Mouse (Mus musculus): ENCODE data around the gene Aspn. TPM values are rescaled to one million over a fixed set of nuclear protein-coding genes. Genes with fewer than 3 reads are reported as not detected.
"Not testable (repeated sequence)": the region's sequence is repeated elsewhere in the genome, so short reads cannot be mapped to it uniquely, and the experiment has no call there.

The Aspn gene
- polyA plus RNA-seq, 1 experiment from 2014 or later = 0.53 TPM

DNA sequence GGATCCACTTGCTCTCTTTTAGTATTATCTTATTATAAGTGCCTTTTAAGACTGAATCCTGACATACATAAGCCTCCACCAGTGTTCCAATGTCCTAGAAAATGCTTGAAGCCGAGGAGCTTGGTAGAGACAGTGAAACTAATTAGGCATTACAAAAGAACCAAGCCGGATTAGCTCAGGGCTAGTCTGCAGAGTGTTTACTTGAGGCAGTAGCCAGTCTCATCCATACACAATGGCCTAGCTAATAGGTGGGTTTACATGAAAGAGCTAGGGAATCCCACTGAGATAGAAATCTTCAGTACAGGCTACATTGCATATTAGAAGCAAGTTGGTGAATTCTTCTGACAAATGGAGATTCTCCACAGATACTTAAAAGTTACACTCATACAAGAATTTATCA lies 58.3 kb downstream of the Aspn start:
- H3K4me2 ChIP-seq (replicated peaks); H3K36me3 ChIP-seq; H3K27me3 ChIP-seq; H3K9ac ChIP-seq (replicated peaks); H3K4me3 ChIP-seq; H3K9me3 ChIP-seq; H3K4me1 ChIP-seq; H3K27ac ChIP-seq (replicated peaks); ATAC-seq (replicated peaks): not testable (repeated sequence)
- WGBS = 19% methylated on average over 2 of the region's 2 CpGs

- Histone ChIP-seq H3K9me3 (no peaks in the 10 kb centered on the region), H3K4me1 (no peaks in the 10 kb centered on the region)
These were observed 59.4 kb downstream of the Aspn start for GRCm38 (mm10) chr13:49603603-49604002.

DNA sequence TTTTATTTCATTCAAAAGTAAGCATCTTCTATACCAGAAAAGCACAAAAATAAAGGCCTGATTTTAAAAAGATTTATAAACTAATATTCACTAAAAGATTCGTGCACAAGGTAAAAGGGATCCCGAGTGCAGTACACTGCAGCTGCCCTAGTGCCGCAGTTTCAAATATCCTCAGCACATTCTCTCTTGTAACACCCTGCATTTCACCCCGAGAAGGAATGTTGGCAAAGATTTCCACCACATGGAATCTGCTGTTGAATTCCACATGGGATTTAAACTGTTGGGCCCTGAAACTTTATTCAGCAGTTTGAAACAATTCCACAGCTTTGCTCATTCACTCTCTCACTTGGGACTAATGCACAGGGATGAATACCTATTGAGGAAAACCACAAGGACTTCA lies 63.5 kb downstream of the Aspn start, which contains the start of gene Ogn:
Ogn (plus strand) TSS at position 333 of the 400 bp plus-strand sequence.
- WGBS = 58% methylated on average over 4 of the region's 4 CpGs
- H3K4me2 ChIP-seq (replicated peaks) = no peak within 1 kb of the TSS
- H3K36me3 ChIP-seq = no peaks in the 10 kb centered on the region
- no peak within 1 kb of the TSS for H3K9ac ChIP-seq (replicated peaks)
- no peak for ATAC-seq (replicated peaks)
- H3K27me3 ChIP-seq = no peaks in the 10 kb centered on the region
- no peaks in the 10 kb centered on the region for H3K4me1 ChIP-seq
- no peaks in the 10 kb centered on the region for H3K9me3 ChIP-seq
- no peak within 1 kb of the TSS for H3K27ac ChIP-seq (replicated peaks)
- H3K4me3 ChIP-seq = no peak within 1 kb of the TSS

More at GRCm38 (mm10) chr13:49603603-49604002, 59.4 kb downstream of the Aspn start:
- H3K4me2 ChIP-seq (replicated peaks) = no peak overlapping the region
- no peak overlapping the region for H3K9ac ChIP-seq (replicated peaks)
- no peak overlapping the region for H3K4me3 ChIP-seq
- no peak for ATAC-seq (replicated peaks)
- no peaks in the 10 kb centered on the region for H3K27me3 ChIP-seq
- H3K27ac ChIP-seq (replicated peaks) = no peak overlapping the region
- no peaks in the 10 kb centered on the region for H3K36me3 ChIP-seq

DNA sequence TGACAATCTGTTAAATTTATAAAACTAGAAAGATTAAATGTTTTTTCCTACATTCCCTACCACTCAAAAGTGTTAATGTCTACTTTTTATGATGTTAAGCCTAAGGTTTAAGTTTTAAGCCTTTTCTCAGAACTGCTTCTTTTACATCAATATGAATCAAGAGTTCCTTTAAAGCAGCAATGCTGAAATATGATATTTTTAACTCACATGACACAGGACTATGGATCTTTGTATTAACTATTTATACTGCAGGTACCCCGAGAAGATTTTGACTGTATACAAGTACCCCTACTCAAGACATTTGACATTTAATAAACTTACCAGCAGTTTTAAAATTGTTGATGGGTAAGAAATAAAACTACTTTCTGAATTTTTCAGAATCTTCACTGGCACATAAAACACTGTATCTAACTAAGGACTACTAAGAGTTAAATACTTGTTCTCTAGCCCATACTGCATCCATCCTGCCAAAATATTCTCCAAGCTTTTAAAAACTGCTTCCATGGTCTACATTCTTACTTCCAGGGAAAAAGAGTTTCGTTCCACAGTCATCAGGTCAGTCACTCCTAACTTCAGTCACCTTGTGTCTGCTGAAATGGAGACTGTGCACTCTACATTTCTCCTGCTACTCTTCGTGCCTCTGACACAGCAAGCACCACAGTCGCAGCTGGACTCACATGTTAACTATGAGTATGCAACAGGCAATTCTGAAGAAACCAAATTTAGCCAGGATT lies 64.5 kb downstream of the Aspn start:
- Histone ChIP-seq H3K9ac (replicated peaks) (no peak overlapping the region), H3K27ac (replicated peaks) (no peak overlapping the region), H3K4me1 (no peaks in the 10 kb centered on the region), H3K27me3 (no peaks in the 10 kb centered on the region), H3K4me2 (replicated peaks) (no peak overlapping the region), H3K4me3 (no peak overlapping the region), H3K9me3 (no peaks in the 10 kb centered on the region), H3K36me3 (no peaks in the 10 kb centered on the region)
- 81% methylated on average over 4 of the region's 4 CpGs for WGBS
- no peak for ATAC-seq (replicated peaks)

- Histone ChIP-seq H3K4me2 (replicated peaks) (no peak overlapping the region), H3K9me3 (no peaks in the 10 kb centered on the region), H3K4me1 (no peaks in the 10 kb centered on the region), H3K36me3 (no peaks in the 10 kb centered on the region), H3K27me3 (no peaks in the 10 kb centered on the region), H3K27ac (replicated peaks) (no peak overlapping the region), H3K9ac (replicated peaks) (no peak overlapping the region), H3K4me3 (no peak overlapping the region)
- WGBS = 94% methylated on average over 3 of the region's 3 CpGs
- no peak for ATAC-seq (replicated peaks)
These were observed 72.8 kb downstream of the Aspn start for GRCm38 (mm10) chr13:49617021-49617420.

Other genes starting within 250 kb of the Aspn start
- gene Fgd3, start 224.1 kb upstream of the Aspn start, polyA plus RNA-seq (2015; fragmentation: Nextera tagmentation; extraction: Ambion mirVana) = 3.4 and 3.9 TPM in 2 replicates
- gene Bicd2, start 202.9 kb upstream of the Aspn start, polyA plus RNA-seq (2015; fragmentation: Nextera tagmentation; extraction: Ambion mirVana) = 26.4 and 27.1 TPM in 2 replicates
- gene Ippk, start 123.2 kb upstream of the Aspn start, polyA plus RNA-seq (2015; fragmentation: Nextera tagmentation; extraction: Ambion mirVana) = 15.1 and 15.9 TPM in 2 replicates
- 0.59 and 0.65 TPM in 2 replicates for gene Tes3-ps, start 51.1 kb upstream of the Aspn start, polyA plus RNA-seq (2015; fragmentation: Nextera tagmentation; extraction: Ambion mirVana)
- gene Ecm2, start 39.6 kb upstream of the Aspn start, polyA plus RNA-seq (2015; fragmentation: Nextera tagmentation; extraction: Ambion mirVana) = 1.4 and 2.1 TPM in 2 replicates
- 0.47 and 0.66 TPM in 2 replicates for gene Omd, start 38.0 kb downstream of the Aspn start, polyA plus RNA-seq (2015; fragmentation: Nextera tagmentation; extraction: Ambion mirVana)
- 7.7 and 9.5 TPM in 2 replicates for gene Ogn, start 63.6 kb downstream of the Aspn start, polyA plus RNA-seq (2015; fragmentation: Nextera tagmentation; extraction: Ambion mirVana)
- 13.1 and 14.5 TPM in 2 replicates for gene Cenpp, start 108.3 kb downstream of the Aspn start, polyA plus RNA-seq (2015; fragmentation: Nextera tagmentation; extraction: Ambion mirVana)
- gene Nol8, start 108.6 kb downstream of the Aspn start, polyA plus RNA-seq (2015; fragmentation: Nextera tagmentation; extraction: Ambion mirVana) = 27.1 and 27.8 TPM in 2 replicates
- 58.0 and 61.8 TPM in 2 replicates for gene Iars, start 137.7 kb downstream of the Aspn start, polyA plus RNA-seq (2015; fragmentation: Nextera tagmentation; extraction: Ambion mirVana)